Mouse (Mus musculus): ENCODE results near the gene Mrps18a. TPM values are rescaled to one million over a fixed set of nuclear protein-coding genes. Genes with fewer than 3 reads are reported as not detected.
A peak's percentile ranks its signal among the peaks of the same experiment; 100 is the strongest.

Mrps18a gene
- polyA plus RNA-seq (2011; ENCODE audit: insufficient read length, low read depth, missing spikeins): 47.2 and 57.4 TPM in 2 replicates

DNA sequence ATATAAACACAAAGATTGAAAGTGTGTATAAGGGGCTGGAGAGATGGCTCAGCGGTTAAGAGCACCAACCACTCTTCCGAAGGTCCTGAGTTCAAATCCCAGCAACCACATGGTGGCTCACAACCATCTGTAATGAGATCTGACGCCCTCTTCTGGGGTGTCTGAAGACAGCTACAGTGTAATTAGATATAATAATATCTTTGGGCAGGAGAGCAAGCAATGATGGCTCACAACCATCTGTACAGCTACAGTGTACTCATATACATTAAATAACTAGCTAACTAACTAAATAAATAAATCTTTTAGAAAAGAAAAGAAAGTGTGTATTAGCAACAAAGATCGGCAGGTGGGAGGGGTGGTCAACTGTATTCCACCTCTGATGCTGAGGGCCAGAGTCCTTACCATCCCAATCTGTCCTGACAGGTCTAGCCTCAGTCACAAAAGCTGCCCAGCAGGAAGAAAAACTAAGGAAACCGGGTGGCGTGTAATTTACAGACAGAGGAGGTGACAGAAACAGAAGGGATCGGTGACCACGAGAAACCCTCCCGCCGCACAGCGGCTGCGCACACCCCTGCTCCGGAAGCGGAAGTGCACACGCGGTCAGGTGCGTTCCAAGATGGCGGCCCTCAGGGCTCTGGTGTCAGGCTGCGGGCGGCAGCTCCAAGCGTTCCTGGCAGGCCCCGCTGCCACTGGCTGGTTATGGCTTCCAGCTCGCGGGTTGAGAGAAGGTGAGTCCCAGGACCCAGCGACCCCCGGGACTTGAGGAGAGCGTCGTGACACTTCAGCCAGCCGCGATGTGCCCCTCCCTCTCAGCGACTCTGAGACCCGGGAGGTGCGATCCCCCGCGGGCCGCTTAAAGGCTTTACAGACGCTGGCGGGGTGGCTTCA is at the start of gene Mrps18a:
Mrps18a (plus strand) TSS at position 585 of the 888 bp plus-strand sequence.
- H3K4me1 ChIP-seq (ENCODE audit: control insufficient read depth, insufficient read depth, low read length): no peaks in the 10 kb centered on the region
- TF ChIP-seq POLR2A (IDR thresholded peaks at IDR 0.05; ENCODE audit: low read depth, low read length): peak; percentile 92
- no peak for TF ChIP-seq CTCF (IDR thresholded peaks at IDR 0.05; ENCODE audit: borderline replicate concordance, insufficient read depth, low read length)
- peak within 1 kb of the TSS; percentile 90 for H3K4me3 ChIP-seq (ENCODE audit: insufficient read depth, low read length)
- H3K27ac ChIP-seq (ENCODE audit: insufficient read depth, low read length): no peak within 1 kb of the TSS

DNA sequence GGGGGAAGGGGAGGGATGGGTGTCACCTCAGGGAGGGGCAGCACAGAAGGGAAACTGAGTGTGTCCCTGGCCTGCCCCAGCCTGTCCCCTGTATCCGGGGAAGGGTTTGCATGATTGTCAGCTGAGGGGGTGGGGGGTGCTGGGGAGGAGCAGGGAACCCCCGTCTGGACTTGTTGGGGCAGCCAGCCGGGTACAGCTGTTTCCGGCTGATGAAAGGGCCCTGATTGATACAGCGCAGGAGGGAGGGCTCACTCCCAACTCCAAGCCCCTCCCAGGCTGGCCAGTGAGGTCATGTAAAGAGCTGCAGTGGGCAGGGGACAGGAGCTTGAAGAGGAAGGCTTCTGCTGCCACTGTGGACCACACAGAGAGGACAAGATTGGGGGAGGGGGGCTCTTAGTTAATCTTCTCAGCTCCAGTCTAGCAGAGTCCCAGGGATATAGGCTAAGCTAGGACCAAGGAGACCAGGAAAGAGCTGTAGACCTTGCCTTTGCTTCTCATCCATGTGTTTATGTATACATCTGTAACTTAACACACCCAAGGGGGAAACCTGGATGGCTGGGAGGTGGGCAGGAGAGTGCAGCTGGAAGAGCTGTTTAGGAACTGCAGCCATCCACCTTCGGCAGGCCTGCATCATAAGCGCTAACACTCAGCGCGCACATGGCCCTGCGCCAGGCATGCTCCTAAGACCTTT is 47.4 kb upstream of the Mrps18a start:
- no peak for TF ChIP-seq CTCF (IDR thresholded peaks at IDR 0.05; ENCODE audit: borderline replicate concordance, insufficient read depth, low read length)
- no peak for TF ChIP-seq POLR2A (IDR thresholded peaks at IDR 0.05; ENCODE audit: low read depth, low read length)
- Histone ChIP-seq H3K4me1 (ENCODE audit: control insufficient read depth, insufficient read depth, low read length) (no peaks in the 10 kb centered on the region), H3K4me3 (ENCODE audit: insufficient read depth, low read length) (no peak overlapping the region), H3K27ac (ENCODE audit: insufficient read depth, low read length) (no peak overlapping the region)

DNA sequence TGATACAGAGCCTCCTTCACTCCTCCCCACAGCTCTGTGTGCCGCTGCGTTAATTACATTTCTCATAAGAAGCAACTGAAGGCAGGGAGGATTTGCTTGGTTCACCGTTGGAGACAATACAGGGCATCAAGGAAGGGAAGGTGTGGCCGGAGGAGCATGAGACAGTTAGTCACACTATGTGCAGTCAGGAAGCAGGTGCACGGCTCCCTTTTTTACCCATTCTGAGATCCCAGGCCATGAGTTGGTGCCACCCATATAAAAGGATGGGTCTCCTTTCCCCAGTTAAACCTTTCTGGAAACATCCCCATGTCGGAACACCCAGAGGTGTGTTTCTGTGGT is 46.8 kb upstream of the Mrps18a start:
- Histone ChIP-seq H3K4me3 (ENCODE audit: insufficient read depth, low read length) (no peak overlapping the region), H3K27ac (ENCODE audit: insufficient read depth, low read length) (no peak overlapping the region)

DNA sequence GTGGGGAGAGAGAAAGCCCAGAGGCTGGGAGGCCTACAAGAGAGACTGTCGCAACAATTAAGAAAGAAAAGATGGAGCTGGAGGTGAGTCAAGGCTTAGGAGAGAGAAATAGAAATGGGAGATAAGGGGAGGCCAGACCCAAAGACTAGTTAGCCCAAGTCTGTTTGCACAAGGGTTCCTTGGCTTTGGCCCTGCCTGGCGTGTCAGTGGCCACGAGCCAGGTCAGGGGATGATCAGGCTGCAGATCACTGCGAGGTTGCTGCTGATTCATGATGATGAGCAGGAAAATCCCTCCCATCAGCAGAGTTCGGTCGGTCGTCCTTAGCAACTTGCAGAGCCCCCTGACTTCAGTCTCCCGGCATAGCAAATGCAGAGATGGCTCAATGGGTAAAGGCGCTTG is 40.7 kb upstream of the Mrps18a start:
- TF ChIP-seq POLR2A (IDR thresholded peaks at IDR 0.05; ENCODE audit: low read depth, low read length): no peak
- no peak for TF ChIP-seq CTCF (IDR thresholded peaks at IDR 0.05; ENCODE audit: borderline replicate concordance, insufficient read depth, low read length)
- Histone ChIP-seq H3K27ac (ENCODE audit: insufficient read depth, low read length) (no peak overlapping the region), H3K4me1 (ENCODE audit: control insufficient read depth, insufficient read depth, low read length) (peaks cover 2% of the 10 kb centered on the region; the same call in 1 of the 2 replicates), H3K4me3 (ENCODE audit: insufficient read depth, low read length) (no peak overlapping the region)

More for the DNA sequence above, 46.8 kb upstream of the Mrps18a start:
- no peaks in the 10 kb centered on the region for H3K4me1 ChIP-seq (ENCODE audit: control insufficient read depth, insufficient read depth, low read length)
- TF ChIP-seq POLR2A (IDR thresholded peaks at IDR 0.05; ENCODE audit: low read depth, low read length): no peak
- TF ChIP-seq CTCF (IDR thresholded peaks at IDR 0.05; ENCODE audit: borderline replicate concordance, insufficient read depth, low read length): no peak

DNA sequence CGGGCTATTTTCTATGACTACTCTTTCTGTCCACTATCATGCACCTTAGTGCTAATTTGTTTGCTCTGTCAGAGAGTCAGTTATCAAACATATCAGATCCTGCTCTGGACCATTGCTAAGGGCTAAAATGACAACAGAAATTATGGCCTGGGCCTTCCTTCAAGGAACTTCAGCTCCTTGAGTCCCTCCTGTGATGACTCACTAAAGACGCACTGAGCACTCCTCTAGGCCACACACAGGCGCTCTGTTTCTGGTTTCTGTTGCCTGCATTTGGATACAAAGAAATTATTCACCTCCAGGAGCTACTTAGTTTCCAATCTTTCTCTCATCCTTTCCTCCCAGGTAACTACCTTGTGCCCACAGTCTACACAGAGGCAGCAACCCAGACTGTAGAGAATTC is 39.3 kb upstream of the Mrps18a start:
- TF ChIP-seq POLR2A (IDR thresholded peaks at IDR 0.05; ENCODE audit: low read depth, low read length): no peak
- TF ChIP-seq CTCF (IDR thresholded peaks at IDR 0.05; ENCODE audit: borderline replicate concordance, insufficient read depth, low read length): no peak
- peaks cover 2% of the 10 kb centered on the region; the same call in 1 of the 2 replicates for H3K4me1 ChIP-seq (ENCODE audit: control insufficient read depth, insufficient read depth, low read length)
- no peak overlapping the region for H3K27ac ChIP-seq (ENCODE audit: insufficient read depth, low read length)
- H3K4me3 ChIP-seq (ENCODE audit: insufficient read depth, low read length): no peak overlapping the region

DNA sequence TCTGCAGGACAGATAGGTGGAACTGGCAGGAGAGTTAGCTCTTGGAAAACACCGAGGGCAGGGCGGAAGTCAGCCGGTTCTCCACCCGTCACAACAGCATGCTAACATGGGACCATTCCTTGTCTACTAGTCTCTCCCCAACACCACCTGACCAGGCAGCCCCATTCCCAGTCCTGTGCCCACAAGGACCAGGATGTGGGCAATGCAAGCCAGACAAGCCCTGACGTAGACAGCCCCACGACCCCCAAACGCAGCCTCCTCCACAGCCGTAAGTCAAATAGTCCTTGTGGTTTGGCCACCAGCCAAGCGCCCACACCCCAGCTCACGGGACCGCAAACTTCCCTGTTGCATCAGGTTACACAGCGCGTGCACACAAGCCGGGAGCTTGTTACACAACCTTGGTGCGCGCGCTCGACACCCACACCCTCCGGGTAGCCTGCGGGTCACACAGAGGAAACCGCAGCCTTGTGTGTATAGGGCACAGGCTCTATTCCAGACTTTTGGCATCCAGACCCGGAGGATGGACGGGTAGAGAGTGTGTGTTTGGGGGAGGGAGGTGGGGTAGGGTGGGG is 37.0 kb upstream of the Mrps18a start:
- no peak overlapping the region for H3K4me3 ChIP-seq (ENCODE audit: insufficient read depth, low read length)
- H3K4me1 ChIP-seq (ENCODE audit: control insufficient read depth, insufficient read depth, low read length): peaks cover 2% of the 10 kb centered on the region; the same call in 1 of the 2 replicates
- TF ChIP-seq CTCF (IDR thresholded peaks at IDR 0.05; ENCODE audit: borderline replicate concordance, insufficient read depth, low read length) (no peak), POLR2A (IDR thresholded peaks at IDR 0.05; ENCODE audit: low read depth, low read length) (no peak)
- no peak overlapping the region for H3K27ac ChIP-seq (ENCODE audit: insufficient read depth, low read length)

DNA sequence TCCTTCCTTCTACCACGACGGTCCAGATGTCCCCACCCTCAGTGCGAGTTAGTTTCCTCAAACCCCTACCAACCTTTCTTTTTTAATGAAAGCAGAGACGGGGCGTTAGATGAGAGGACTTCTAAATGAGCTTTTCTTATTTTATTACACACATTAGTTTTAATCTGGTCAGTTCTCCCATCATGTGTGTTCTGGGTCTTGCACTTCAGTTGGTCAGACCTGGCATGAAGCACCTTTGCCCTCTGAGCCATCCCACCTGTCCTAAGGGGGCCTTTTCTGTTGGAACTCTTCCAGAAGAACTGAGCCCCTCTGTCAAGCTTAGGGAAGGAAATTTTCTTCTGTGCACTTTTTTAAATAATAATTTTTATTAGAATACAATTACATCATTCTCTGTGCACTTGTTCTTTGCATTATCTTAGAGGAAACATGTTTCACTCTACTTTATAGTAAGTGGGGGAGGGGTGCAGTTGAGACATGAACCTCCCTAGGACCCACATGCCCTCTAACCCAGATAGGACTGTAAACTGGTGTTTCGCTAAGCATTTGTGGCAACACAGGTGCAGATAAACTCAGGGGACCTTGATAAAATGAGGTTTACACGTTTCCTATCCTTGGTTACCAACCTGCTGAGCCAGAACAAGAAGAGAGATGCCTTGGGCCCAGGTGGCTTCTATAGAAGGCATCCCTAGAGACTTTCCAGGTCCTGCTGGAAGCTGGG is 36.2 kb upstream of the Mrps18a start:
- TF ChIP-seq CTCF (IDR thresholded peaks at IDR 0.05; ENCODE audit: borderline replicate concordance, insufficient read depth, low read length) (no peak), POLR2A (IDR thresholded peaks at IDR 0.05; ENCODE audit: low read depth, low read length) (no peak)
- H3K4me1 ChIP-seq (ENCODE audit: control insufficient read depth, insufficient read depth, low read length): peaks cover 2% of the 10 kb centered on the region; the same call in 1 of the 2 replicates
- no peak overlapping the region for H3K4me3 ChIP-seq (ENCODE audit: insufficient read depth, low read length)
- H3K27ac ChIP-seq (ENCODE audit: insufficient read depth, low read length): no peak overlapping the region

DNA sequence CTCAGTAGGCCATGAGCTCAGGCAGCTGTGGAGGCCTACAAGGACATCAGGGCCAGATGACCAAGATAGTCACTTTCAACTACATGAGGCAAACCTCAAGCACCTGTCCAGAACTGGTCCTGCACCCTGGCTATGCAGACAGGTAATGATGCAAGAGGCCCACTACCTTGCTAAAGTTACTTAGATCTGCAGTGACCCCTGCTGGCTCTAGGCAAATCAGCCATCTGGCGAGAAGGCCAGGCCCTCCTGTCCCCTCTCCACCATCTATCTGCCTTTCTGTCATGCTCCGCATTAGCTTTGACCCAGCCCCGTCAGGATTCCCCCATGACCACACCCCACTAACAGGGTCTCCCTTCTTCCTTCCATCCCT is 35.7 kb upstream of the Mrps18a start:
- Histone ChIP-seq H3K4me1 (ENCODE audit: control insufficient read depth, insufficient read depth, low read length) (peaks cover 2% of the 10 kb centered on the region; the same call in 1 of the 2 replicates), H3K27ac (ENCODE audit: insufficient read depth, low read length) (no peak overlapping the region), H3K4me3 (ENCODE audit: insufficient read depth, low read length) (no peak overlapping the region)
- TF ChIP-seq CTCF (IDR thresholded peaks at IDR 0.05; ENCODE audit: borderline replicate concordance, insufficient read depth, low read length) (peak; percentile 52; the same call in 1 of the 2 replicates), POLR2A (IDR thresholded peaks at IDR 0.05; ENCODE audit: low read depth, low read length) (no peak)

Measured in embryonic fibroblast, embryonic 13.5 days (primary cell).